Mouse (Mus musculus) liver, postnatal 0 days (tissue): ENCODE measurements around the gene Rest.

Experiments
- CTCF ChIP-seq: sonication (generic); IDR thresholded peaks from 2 replicates; pipeline ENCODE4 v1.5.1; 2016; ENCODE audit warnings: antibody characterized with exemption, low read depth
- EP300 ChIP-seq: IDR thresholded peaks from 2 replicates; pipeline ENCODE4 v1.6.1; 2016; ENCODE audit warnings: antibody characterized with exemption, low read depth, mild to moderate bottlenecking

- TF ChIP-seq CTCF (no peak), EP300 (no peak)
These were observed 24.4 kb downstream of the Rest start for GRCm38 (mm10) chr5:77289686-77290085.
